Mouse (Mus musculus) forebrain, embryonic 11.5 days (tissue): ENCODE results near the gene Coq2. TPM values are rescaled to one million over a fixed set of nuclear protein-coding genes. Genes with fewer than 3 reads are reported as not detected.

Experiments used
- ATAC-seq: fragments of 200-750 bp; cut with Nextera tagmentation; replicated peaks from 2 replicates; pipeline ENCODE4 v1.8.0; 2017; ENCODE audit warnings: moderate TSS enrichment; ENCODE audit not compliant: low FRiP score
- DNase-seq: peaks from one replicate; pipeline ENCODE4 v3.0.0-alpha.2; 2017; ENCODE audit warnings: low spot score
- H3K27ac ChIP-seq: fragments of 300-500 bp; sonication (generic); 2 replicates; pipeline ENCODE4 v1.5.1; 2014; ENCODE audit warnings: low read depth, low read length
- H3K27me3 ChIP-seq: fragments of 300-500 bp; sonication (generic); 2 replicates; pipeline ENCODE4 v1.6.1; 2014; ENCODE audit warnings: mild to moderate bottlenecking, low read length, mixed read lengths; ENCODE audit not compliant: control insufficient read depth, insufficient read depth
- H3K36me3 ChIP-seq: fragments of 300-500 bp; sonication (generic); 2 replicates; pipeline ENCODE4 v1.6.1; 2014; ENCODE audit warnings: mild to moderate bottlenecking, low read length, moderate library complexity, mixed read lengths; ENCODE audit not compliant: control insufficient read depth, insufficient read depth
- H3K4me1 ChIP-seq: fragments of 300-500 bp; sonication (generic); replicated peaks from 2 replicates; pipeline ENCODE4 v1.6.1; 2014; ENCODE audit warnings: low read length, mixed read lengths; ENCODE audit not compliant: control insufficient read depth, insufficient read depth
- H3K4me2 ChIP-seq: fragments of 300-500 bp; sonication (generic); 2 replicates; pipeline ENCODE4 v1.6.1; 2014; ENCODE audit warnings: low read depth, mild to moderate bottlenecking, low read length, moderate library complexity, mixed read lengths; ENCODE audit not compliant: severe bottlenecking
- H3K4me3 ChIP-seq: fragments of 300-500 bp; sonication (generic); 2 replicates; pipeline ENCODE4 v1.5.1; 2014; ENCODE audit warnings: low read depth, low read length
- H3K9ac ChIP-seq: fragments of 300-500 bp; sonication (generic); 2 replicates; pipeline ENCODE4 v1.6.1; 2014; ENCODE audit warnings: low read length
- H3K9me3 ChIP-seq: fragments of 300-500 bp; sonication (generic); 2 replicates; pipeline ENCODE4 v1.6.1; 2016; ENCODE audit warnings: low read length, mixed read lengths; ENCODE audit not compliant: control insufficient read depth
- WGBS: fragments of 180-500 bp; shearing (Covaris S2); extraction: QIAGEN DNeasy Blood & Tissue Kit; methylation state at CpG from one replicate; pipeline ENCODE4 v1.1.7; 2014; 5-methylcytosine and 5-hydroxymethylcytosine counted together
- polyA plus RNA-seq: library from polyadenylated mRNA; unstranded; fragments of >200 nt; fragmentation: Nextera tagmentation; extraction: Ambion mirVana; gene quantifications from 2 replicates; pipeline ENCODE4 v1.2.1, GENCODE M21; 2014

Gene Coq2
- polyA plus RNA-seq, 1 experiment from 2014 or later: 50.8 TPM

GRCm38 (mm10) chr5:100636794-100637544, 38.0 kb downstream of the Coq2 start:
- Histone ChIP-seq H3K4me2 (no peak overlapping the region), H3K27ac (no peak overlapping the region), H3K4me1 (no peaks in the 10 kb centered on the region), H3K9ac (no peak overlapping the region), H3K4me3 (no peak overlapping the region), H3K9me3 (no peaks in the 10 kb centered on the region), H3K36me3 (no peaks in the 10 kb centered on the region), H3K27me3 (no peaks in the 10 kb centered on the region)
- no peak for ATAC-seq
- WGBS: 81% methylated on average over 8 of the region's 8 CpGs
- no peak for DNase-seq

- Histone ChIP-seq H3K4me2 (no peak overlapping the region), H3K9me3 (no peaks in the 10 kb centered on the region), H3K4me3 (no peak overlapping the region), H3K27ac (no peak overlapping the region), H3K4me1 (no peaks in the 10 kb centered on the region), H3K36me3 (no peaks in the 10 kb centered on the region), H3K27me3 (no peaks in the 10 kb centered on the region), H3K9ac (no peak overlapping the region)
- ATAC-seq (no peak), DNase-seq (no peak)
- 90% methylated on average over 4 of the region's 4 CpGs for WGBS
Measured at GRCm38 (mm10) chr5:100635908-100636307, 39.0 kb downstream of the Coq2 start.

- 91% methylated on average over 8 of the region's 8 CpGs for WGBS
- H3K9me3 ChIP-seq: no peaks in the 10 kb centered on the region
- no peak for ATAC-seq
- DNase-seq: no peak
- H3K4me1 ChIP-seq: no peaks in the 10 kb centered on the region
- no peak overlapping the region for H3K27ac ChIP-seq
- no peak overlapping the region for H3K4me3 ChIP-seq
- H3K4me2 ChIP-seq: no peak overlapping the region
- no peaks in the 10 kb centered on the region for H3K27me3 ChIP-seq
- no peak overlapping the region for H3K9ac ChIP-seq
- no peaks in the 10 kb centered on the region for H3K36me3 ChIP-seq
Measured at GRCm38 (mm10) chr5:100634885-100635478, 40.0 kb downstream of the Coq2 start.

GRCm38 (mm10) chr5:100632540-100633129, 42.3 kb downstream of the Coq2 start:
- no peak for ATAC-seq
- 85% methylated on average over 8 of the region's 8 CpGs for WGBS

GRCm38 (mm10) chr5:100628807-100629206, 46.1 kb downstream of the Coq2 start:
- no peak overlapping the region for H3K27ac ChIP-seq
- H3K36me3 ChIP-seq: no peaks in the 10 kb centered on the region
- H3K4me3 ChIP-seq: no peak overlapping the region
- no peak overlapping the region for H3K4me2 ChIP-seq
- DNase-seq: no peak
- H3K4me1 ChIP-seq: no peaks in the 10 kb centered on the region
- no peak overlapping the region for H3K9ac ChIP-seq
- WGBS: 93% methylated on average over 4 of the region's 4 CpGs
- no peaks in the 10 kb centered on the region for H3K27me3 ChIP-seq
- no peaks in the 10 kb centered on the region for H3K9me3 ChIP-seq
- no peak for ATAC-seq

More at GRCm38 (mm10) chr5:100632540-100633129, 42.3 kb downstream of the Coq2 start:
- Histone ChIP-seq H3K4me1 (no peaks in the 10 kb centered on the region), H3K4me2 (no peak overlapping the region), H3K4me3 (no peak overlapping the region), H3K9ac (no peak overlapping the region), H3K27ac (no peak overlapping the region), H3K27me3 (no peaks in the 10 kb centered on the region), H3K36me3 (no peaks in the 10 kb centered on the region), H3K9me3 (no peaks in the 10 kb centered on the region)
- DNase-seq: no peak

- ATAC-seq (no peak), DNase-seq (no peak)
- H3K27me3 ChIP-seq: no peaks in the 10 kb centered on the region
- H3K9me3 ChIP-seq: no peaks in the 10 kb centered on the region
- no peaks in the 10 kb centered on the region for H3K36me3 ChIP-seq
- H3K9ac ChIP-seq: no peak overlapping the region
- no peak overlapping the region for H3K4me3 ChIP-seq
- no peak overlapping the region for H3K27ac ChIP-seq
- H3K4me1 ChIP-seq: no peaks in the 10 kb centered on the region
- no peak overlapping the region for H3K4me2 ChIP-seq
- WGBS: 76% methylated on average over 6 of the region's 6 CpGs
Measured at GRCm38 (mm10) chr5:100626526-100626925, 48.4 kb downstream of the Coq2 start.

GRCm38 (mm10) chr5:100624743-100625360, 50.1 kb downstream of the Coq2 start:
- DNase-seq: no peak

GRCm38 (mm10) chr5:100622509-100623163, 52.3 kb downstream of the Coq2 start:
- Histone ChIP-seq H3K4me3 (no peak overlapping the region), H3K9ac (no peak overlapping the region), H3K27me3 (no peaks in the 10 kb centered on the region), H3K27ac (no peak overlapping the region), H3K4me2 (no peak overlapping the region), H3K9me3 (no peaks in the 10 kb centered on the region), H3K36me3 (no peaks in the 10 kb centered on the region), H3K4me1 (no peaks in the 10 kb centered on the region)
- 88% methylated on average over 12 of the region's 12 CpGs for WGBS
- DNase-seq (no peak), ATAC-seq (no peak)

More at GRCm38 (mm10) chr5:100624743-100625360, 50.1 kb downstream of the Coq2 start:
- Histone ChIP-seq H3K4me1 (no peaks in the 10 kb centered on the region), H3K27ac (no peak overlapping the region), H3K9me3 (no peaks in the 10 kb centered on the region), H3K4me2 (no peak overlapping the region), H3K4me3 (no peak overlapping the region), H3K27me3 (no peaks in the 10 kb centered on the region), H3K36me3 (no peaks in the 10 kb centered on the region), H3K9ac (no peak overlapping the region)
- ATAC-seq: no peak
- 87% methylated on average over 9 of the region's 9 CpGs for WGBS
